Mouse (Mus musculus): Measurements from ENCODE around the gene Slc17a8.

The Slc17a8 gene

GRCm38 (mm10) chr10:89531976-89532375, 89.1 kb downstream of the Slc17a8 start:
- peak; percentile 35 for DNase-seq (ENCODE audit: extremely low read depth, insufficient read length, low spot score)

- DNase-seq (ENCODE audit: extremely low read depth, insufficient read length, low spot score) = peak; percentile 77
Measured at GRCm38 (mm10) chr10:89531194-89531634, 89.8 kb downstream of the Slc17a8 start.

- peak; percentile 80 for DNase-seq (ENCODE audit: extremely low read depth, insufficient read length, low spot score)
Measured at GRCm38 (mm10) chr10:89527054-89527453, 94.0 kb downstream of the Slc17a8 start.

GRCm38 (mm10) chr10:89525823-89526222, 95.2 kb downstream of the Slc17a8 start:
- no peak for DNase-seq (ENCODE audit: extremely low read depth, insufficient read length, low spot score)

All from 3134 (cell line).